Mouse (Mus musculus) telencephalon, adult 2 months (tissue): ENCODE results near the gene Glod5.

Source experiments
- DNase-seq: peaks from one replicate; pipeline ENCODE4 v3.0.0-alpha.2; 2011; ENCODE audit warnings: low read depth, low spot score

The Glod5 gene

DNA sequence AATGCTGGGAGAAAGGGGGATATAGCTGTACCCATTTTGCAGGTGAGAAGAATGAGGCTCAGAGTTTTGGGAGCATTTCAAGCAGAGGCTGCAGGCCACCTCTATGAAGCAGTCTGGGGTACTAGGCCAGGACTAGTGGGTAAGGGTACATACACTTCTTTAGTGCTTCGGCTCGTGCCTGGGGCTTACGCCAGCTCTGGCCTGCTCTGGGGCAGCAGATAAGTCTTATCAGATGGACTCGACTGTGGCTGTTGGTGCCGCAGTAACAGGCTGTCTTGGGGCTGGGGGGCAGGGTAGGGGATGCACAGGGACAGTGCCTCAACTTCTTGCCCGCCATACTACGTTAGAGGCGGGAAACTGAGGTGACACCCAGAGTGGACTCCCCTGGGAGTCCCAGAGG is 50.1 kb downstream of the Glod5 start:
- DNase-seq: no peak

GRCm38 (mm10) chrX:7967596-7968201 is 50.6 kb downstream of the Glod5 start:
- DNase-seq: no peak

DNA sequence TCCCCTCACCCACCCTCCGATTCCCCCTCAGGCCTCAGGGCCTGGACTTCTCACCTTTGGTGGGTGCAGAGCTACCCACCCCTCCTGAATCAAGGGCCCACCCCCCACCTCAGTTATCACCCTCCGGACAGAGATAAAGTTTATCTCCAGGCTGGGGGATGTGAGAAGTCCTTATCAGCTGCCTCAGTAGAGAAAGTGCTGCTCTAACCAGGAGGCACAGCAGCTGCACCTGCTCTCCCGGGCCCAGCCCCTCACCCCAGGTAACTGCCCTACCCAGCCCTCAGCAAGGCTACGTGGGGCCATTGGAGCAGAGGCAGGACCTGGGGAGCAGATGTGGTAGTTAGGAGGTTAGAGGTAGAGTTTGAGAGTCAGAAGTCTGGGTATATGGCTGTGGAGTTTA is 52.1 kb downstream of the Glod5 start:
- DNase-seq: no peak

DNA sequence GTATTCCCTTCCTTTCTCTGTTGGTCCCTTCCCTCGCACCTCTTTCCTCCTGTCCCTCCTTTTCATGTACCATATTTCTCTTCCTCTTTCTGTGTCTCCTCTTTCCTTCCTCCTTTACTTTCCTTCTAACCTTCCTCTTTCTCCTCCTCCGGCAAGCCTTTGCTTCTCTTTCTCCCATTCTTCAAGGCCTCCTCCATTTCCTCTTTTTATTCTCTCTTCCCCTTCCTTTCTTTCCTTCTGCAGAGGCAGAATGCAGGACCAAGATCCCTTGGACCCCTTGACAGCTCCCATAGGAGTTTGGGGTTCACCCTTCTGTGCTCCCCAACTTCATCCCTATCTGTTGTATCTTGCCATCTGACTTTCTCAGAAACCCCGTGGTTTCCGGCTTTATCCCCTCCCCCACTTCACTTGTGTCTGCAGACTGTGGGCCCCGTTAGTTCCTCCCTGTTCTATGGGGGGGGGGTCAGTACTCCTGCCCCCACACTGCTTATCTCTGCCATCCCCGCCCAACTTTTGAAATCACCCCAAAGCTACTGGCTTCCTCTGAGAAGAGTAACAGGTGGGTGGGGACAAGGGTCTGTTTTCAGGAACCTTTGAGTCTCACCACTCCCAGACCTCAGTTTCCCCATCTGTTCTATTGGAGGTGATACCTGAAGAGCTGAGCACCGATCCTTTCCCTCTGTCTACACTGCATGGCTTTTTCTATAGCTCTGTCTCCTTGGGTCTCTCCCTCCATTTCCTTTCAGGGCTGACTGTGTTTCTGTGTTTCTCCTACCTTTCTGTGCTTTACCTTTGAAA is 54.3 kb downstream of the Glod5 start:
- no peak for DNase-seq

GRCm38 (mm10) chrX:7958868-7959267 is 59.4 kb downstream of the Glod5 start:
- no peak for DNase-seq
